Mouse (Mus musculus) adrenal gland, postnatal 25 days (tissue): ENCODE measurements around the gene Araf. TPM values are rescaled to one million over a fixed set of nuclear protein-coding genes. Genes with fewer than 3 reads are reported as not detected.

ENCODE experiments used
- DNase-seq: peaks from one replicate; pipeline ENCODE4 v3.0.0; 2021; ENCODE audit warnings: mixed read lengths
- microRNA-seq, 2 experiments: library from miRNA; unstranded; fragments of <30 nt; microRNA quantifications; one replicate each; pipeline ENCODE4 v1.2.0; 2021
- total RNA-seq: library from RNA; stranded (reverse); gene quantifications from 2 replicates; pipeline ENCODE4 v1.2.3, GENCODE M21; 2021

Gene Araf
- total RNA-seq, 1 experiment from 2014 or later = 142 TPM

DNA sequence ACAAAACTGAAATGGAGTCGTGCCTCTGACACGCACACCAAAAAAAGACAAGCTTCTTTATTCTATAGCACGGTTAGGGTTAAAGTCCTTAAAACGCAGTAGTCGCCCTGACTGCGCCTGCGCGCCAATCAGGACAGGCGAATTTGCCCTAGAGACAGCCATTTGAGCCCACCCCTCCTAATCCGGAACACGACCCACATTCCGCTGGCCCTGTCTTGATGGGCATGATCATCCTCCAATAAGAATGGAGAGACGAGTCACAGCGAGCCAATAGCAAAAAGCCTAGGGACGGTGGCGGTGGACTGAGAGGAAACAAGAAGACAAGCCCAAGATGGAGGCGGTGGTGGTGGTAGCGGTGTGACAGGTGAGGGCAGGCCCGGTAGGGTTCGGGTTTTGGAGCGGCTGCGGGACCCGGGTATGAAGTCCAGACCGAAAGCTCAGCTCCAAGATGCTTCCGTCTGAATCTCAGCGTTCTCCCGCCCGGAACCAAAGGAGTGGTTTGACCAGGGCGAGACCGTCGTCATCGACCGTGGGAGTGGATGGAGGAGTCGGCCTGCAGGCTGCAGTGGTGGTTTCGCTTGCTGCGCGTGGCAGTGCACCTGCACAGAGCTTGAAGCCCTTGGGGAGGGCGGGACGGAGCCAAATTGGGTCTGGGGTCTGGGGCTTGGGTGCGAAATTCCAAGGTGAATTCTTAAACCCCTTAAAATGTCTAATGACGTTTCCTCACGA lies 50.8 kb downstream of the Araf start:
- DNase-seq = peak; percentile 84

DNA sequence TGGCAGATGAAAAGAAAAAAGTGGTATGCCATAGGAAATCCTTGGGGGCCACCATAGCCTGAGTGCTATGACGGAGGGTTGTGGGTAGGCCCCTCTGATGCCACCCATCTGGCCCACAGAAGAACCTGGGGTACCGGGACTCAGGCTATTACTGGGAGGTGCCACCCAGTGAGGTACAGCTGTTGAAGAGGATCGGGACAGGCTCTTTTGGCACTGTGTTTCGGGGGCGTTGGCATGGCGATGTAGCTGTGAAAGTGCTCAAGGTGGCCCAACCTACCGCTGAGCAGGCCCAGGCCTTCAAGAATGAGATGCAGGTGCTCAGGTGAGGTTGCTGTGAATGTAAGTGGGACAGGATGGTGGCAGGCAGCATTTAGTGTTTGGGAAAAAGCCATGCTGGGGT lies 56.2 kb downstream of the Araf start:
- DNase-seq = no peak

DNA sequence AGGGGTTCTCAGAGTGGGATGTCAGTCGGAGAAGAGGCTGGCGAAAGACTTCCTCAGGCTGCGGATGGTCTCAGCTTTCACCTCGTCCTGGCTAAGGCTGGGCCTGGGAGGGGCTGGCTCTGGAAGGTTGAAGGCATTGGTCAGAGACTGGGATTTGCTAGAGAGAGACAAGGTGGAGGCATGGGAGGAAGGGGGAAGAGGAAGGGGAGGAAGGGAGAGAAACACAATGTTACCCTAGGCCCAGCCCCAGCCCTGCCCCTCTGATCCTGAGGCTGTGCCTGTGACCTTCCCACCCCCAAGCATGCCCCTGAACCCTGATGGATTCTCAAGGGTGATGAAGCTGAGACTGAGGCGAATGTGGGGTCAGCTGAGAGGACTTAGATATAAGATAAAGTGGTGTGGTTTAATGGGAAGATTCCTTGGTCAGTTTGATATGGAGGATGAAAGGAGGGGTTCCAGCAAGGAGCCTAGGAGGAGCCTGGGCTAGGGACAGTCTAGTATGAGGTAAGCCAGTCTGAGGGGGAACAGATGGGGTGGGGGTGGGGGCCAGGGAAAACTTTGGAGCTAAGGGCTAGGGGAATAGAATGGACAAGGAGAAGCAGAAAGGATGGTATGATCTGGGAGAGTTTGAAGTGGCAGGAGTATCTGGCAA lies 64.0 kb downstream of the Araf start:
- DNase-seq = no peak

DNA sequence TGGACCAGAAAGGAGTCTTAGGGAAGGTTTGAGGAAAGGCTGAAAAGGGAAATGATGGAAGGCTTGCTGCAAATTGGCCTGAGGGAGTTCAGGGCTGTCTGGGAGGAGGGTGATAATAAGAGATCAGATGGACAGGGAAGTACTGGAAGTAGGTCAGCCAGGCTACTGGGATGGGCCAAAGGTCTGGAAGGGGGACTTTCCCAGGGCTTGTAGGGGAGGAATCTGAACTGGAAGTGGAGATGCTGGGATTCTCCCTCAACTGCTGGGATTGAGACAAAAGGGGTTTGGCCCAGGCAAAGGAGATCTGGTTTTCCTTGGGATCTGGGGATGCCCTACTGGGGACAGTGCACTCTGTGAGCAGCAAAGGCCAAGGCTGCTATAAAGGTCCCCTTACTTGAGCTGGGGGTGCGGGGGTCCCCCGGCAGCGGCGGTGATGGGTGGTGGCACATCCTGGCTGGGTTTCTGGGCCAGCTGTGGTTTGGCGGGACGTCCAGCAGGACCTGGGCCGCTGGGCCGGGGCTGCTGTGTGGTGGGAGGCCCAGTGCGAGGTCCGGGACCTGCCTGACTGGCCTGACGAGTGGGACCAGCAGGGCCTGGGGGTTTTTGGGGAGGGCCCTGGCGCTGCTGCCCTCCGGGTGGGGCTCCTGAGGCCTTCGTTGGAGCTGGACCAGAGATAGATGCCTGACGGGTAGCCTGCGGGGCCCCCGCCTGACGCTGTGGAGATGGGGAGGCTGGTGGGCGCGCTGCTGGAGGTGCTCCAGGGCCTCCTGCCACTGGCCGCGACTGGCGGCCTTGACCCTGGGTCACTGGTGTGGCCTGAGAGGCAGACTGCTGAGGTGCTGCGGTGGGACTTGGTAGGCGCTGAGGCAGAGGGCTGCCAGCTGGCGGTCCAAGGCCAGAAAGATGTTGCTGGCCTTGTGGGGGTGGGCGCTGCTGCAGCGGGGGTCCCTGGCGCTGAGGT lies 64.8 kb downstream of the Araf start:
- peak; percentile 21 for DNase-seq

DNA sequence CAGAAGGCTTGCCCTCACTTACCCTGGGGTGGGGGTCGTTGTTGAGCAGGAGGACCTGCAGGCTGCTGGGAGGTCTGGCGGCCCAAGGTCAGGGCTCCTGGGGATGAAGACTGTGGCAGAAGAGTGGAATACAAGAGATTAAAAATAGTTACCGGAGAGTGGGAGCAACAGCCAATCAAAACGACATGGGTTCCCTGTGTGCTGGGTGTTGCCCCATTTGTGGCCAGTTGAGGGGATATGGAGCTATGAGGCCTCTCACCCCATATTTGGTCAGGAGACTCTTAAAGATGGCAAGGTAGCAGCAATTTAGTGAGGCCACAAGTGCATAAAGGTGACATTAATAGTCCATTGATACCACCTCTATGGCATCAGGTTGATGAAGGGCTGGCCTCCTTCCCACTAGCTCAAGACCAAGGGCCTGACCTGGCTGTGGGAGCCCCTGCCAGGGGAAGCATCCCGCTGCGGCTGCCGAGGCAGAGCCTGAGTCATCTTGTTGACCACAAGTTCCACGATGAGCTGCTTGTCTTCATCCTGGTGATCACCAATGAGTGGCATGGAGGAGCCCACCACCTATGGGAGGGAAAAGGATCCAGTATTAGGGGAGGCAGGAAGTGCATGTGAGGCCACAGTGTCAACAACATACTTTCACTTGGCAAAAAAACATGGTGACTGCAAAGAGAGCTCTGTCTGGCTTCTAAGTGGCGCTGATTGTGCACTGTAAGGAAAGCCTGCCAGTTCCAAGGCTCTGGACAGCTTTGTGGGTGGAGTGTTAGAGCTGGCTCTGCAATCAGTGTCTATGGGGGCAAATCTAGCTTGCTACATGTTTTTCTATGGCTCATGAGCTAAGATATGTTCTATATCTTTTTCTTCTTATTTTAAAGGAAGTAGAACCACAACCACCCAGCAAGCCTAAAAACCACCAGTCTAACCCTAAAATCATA lies 65.8 kb downstream of the Araf start:
- DNase-seq = no peak

DNA sequence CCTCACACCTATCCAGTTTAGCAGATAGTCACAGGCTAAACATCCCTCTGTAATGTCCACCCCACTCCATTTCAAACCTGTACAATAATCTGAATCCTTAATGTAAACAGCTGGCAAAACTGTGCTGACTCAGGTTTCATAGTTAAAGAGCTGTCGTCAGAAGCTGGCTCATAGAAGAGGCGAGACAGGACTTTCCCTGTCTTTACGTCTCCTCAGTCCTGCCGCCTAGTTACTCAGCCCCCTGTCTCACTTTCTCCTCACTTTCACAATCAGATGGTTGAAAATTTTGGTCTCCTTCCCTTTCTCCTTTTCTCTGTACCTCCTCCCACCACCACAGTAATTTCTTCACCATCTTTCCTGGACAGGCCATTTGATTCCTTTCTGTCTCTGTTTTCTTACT lies 70.5 kb downstream of the Araf start:
- no peak for DNase-seq

DNA sequence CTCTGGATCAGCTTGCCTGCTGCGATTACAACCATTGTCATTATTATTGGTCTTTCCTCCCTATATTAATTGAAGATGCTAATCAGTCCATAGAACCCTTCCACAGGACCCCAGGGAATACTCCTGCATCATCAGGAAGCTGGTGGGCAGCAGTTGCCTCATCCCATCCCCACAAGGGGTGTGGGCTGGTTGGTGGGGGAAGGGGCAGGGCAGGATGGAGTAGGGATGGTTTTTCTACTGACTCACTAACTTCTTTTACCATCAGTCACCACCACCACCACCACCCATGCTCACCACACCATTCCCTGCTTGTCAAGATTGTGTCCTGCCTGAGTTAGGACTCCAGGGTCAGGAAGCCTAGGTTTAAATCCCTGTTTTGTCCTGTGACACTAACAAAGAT lies 71.6 kb downstream of the Araf start:
- no peak for DNase-seq

DNA sequence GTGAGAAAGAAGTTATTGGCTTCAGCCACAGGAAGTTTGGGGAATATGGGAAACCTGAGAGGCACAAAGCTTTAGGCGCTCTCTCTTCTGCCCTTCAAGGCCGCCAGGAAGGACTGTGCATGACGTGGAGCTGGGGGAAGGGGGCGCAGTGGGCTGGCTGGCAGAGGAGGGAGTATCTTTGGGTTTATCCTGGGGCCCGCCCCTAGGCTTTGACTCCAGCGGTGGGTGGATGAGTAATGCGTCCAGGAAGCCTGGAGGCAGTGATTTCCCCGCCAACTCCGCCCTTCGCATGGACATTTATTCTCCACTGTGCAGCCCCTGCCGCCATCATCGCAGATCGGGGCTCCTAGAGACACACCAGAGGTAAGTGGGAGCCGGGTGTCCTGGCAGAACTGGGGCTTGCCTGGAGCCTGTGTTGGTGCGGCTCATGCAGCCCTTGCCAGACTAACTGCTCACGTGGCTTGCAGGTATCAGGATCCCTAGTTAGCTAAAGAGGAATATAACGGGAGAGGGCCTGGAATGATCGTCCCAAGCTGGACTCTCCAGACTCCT lies 72.4 kb downstream of the Araf start, which contains the start of gene Timp1:
TSS of gene Timp1 (plus strand) at position 205 of the 552 bp plus-strand sequence.
- DNase-seq = peak; percentile 62

DNA sequence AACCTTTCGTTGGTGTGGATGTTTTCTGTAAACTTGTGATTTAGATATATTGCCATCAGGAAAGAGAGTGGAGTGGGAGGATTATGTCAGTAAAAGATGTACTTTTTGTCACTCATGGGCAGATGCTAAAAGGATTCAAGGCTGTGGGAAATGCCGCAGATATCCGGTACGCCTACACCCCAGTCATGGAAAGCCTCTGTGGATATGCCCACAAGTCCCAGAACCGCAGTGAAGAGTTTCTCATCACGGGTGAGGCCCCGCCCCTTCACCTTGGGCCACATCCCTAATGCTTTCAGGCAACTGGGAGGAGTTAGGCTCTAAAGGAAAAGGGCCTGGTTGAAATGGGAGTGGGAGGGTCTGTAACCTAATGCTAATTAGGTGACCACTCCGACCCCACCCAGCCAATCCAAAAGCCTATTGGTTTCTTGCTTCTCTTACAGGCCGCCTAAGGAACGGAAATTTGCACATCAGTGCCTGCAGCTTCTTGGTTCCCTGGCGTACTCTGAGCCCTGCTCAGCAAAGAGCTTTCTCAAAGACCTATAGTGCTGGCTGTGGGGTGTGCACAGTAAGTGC lies 75.4 kb downstream of the Araf start:
- DNase-seq = no peak

DNA sequence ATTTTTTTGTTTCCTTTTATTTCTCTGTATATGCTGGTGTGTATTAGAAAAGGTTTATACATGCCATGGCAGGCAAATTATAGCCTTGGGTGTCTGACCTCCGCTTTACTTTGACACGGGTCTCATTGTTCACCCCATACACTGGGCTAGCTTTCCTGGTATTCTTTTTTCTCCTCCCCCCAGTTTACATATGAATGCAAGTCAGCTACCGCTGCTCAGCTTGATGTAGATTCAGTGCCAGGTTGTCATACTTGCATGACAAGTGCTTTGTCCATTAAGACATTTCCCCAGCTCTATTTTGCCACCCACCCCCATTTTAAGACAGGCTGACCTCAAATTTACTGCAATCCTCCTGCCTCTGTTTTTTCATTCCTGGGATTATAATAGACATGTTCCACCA lies 77.6 kb downstream of the Araf start:
- no peak for DNase-seq

DNA sequence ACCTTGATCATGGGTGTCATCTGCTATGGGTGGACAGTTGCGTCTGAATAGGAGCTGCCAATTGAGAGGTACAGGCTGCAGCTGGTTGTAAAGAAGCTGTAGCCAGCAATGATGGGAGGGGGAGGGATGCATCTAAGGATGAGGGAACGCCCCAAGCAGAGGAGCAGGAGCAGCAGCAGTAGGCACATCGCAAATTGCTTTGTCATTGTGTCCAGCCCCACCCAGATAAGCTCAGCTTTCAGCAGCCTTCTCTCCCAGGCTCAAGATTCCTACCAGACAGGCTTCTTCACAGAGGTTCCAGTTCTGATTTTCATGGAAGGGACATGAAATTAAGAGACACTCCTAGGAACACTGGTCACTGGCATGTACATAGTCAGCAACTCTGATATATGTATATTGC lies 112.5 kb downstream of the Araf start:
- DNase-seq = no peak

Small RNA genes lying within 50 kb of the gene (microRNA-seq; reads per million reads assigned to microRNA genes)
- gene Gm24824 (0 reads per million in 2 experiments), gene Mir5617 (0 reads per million in 2 experiments)

Other genes starting within 250 kb of the Araf start
- 3.3 and 7.5 TPM in 2 replicates for gene Rgn, start 248.0 kb upstream of the Araf start, total RNA-seq
- gene Rbm10, start 180.3 kb upstream of the Araf start, total RNA-seq = 36.6 and 44.7 TPM in 2 replicates
- gene Ndufb11, start 180.2 kb upstream of the Araf start, total RNA-seq = 325 and 354 TPM in 2 replicates
- 472 and 515 TPM in 2 replicates for gene Uba1, start 139.5 kb upstream of the Araf start, total RNA-seq
- 178 and 179 TPM in 2 replicates for gene Cdk16, start 109.9 kb upstream of the Araf start, total RNA-seq
- 23.0 and 33.3 TPM in 2 replicates for gene Usp11, start 93.9 kb upstream of the Araf start, total RNA-seq
- 29.4 and 31.1 TPM in 2 replicates for gene Timp1, start 72.4 kb downstream of the Araf start, total RNA-seq
- 7.2 and 9.2 TPM in 2 replicates for gene Syn1, start 123.2 kb downstream of the Araf start, total RNA-seq
- gene Cfp, start 133.7 kb downstream of the Araf start, total RNA-seq = 9.4 and 9.8 TPM in 2 replicates
- gene Elk1, start 152.8 kb downstream of the Araf start, total RNA-seq = 19.0 and 21.6 TPM in 2 replicates
- 27.9 and 35.6 TPM in 2 replicates for gene Uxt, start 164.2 kb downstream of the Araf start, total RNA-seq